Mouse (Mus musculus): ENCODE results near the gene Ten1.

GRCm38 (mm10) chr11:116219885-116220284, 21.2 kb downstream of the Ten1 start:
- TF ChIP-seq CTCF (conservative IDR thresholded peaks at IDR 0.05; ENCODE audit: low read length): peak; percentile 83
- TF ChIP-seq NANOG (IDR thresholded peaks at IDR 0.05; ENCODE audit: borderline replicate concordance, low read length): no peak

Measured in E14TG2a.4 (cell line).